Mouse (Mus musculus): Measurements from ENCODE around the gene Zfp872. TPM values are rescaled to one million over a fixed set of nuclear protein-coding genes. Genes with fewer than 3 reads are reported as not detected.
"Not testable (repeated sequence)": the region's sequence is repeated elsewhere in the genome, so short reads cannot be mapped to it uniquely, and the experiment has no call there.

Gene Zfp872
- total RNA-seq, 2 experiments from 2014 or later: not detected

DNA sequence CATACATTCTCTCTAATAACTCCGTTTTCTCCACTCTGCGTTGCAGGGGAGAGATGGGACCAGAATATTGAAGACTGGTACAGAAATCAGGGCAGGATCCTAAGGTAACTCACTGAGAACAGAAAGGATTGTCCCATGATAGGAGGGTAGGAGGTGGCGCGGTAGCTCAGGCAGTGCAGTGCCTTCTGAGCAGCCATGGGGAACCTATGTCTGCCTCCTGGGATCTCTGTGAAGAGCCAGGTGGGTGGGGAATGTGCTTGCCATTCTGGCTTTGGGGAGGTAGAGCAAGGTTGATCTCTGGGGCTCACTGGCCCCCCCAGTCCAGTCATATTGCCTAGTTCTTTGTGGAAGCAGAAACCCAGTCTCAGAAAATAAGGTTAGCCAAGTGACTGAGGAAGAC lies 20.1 kb upstream of the Zfp872 start:
- ATAC-seq (replicated peaks; ENCODE audit: poor library complexity): no peak

DNA sequence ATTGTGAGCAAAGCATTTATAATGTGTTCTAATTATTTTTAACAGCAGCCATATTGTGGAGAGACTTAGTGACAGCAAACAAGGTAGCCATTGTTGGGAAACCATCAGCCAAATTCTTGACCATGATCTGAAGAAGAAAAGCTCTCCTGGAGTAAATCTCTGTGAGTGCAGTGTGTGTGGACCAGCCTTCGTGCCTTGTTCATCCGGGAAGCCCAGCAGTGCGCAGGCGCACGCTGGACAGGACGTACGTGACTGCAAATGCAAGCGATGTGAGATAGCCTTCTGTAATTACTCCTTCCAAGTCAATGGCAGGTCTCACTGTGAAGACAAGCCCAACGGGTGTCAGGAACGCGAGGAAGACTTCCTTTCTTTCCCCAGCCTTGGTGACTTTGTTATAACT lies 18.6 kb upstream of the Zfp872 start:
- no peak for ATAC-seq (replicated peaks; ENCODE audit: poor library complexity)

DNA sequence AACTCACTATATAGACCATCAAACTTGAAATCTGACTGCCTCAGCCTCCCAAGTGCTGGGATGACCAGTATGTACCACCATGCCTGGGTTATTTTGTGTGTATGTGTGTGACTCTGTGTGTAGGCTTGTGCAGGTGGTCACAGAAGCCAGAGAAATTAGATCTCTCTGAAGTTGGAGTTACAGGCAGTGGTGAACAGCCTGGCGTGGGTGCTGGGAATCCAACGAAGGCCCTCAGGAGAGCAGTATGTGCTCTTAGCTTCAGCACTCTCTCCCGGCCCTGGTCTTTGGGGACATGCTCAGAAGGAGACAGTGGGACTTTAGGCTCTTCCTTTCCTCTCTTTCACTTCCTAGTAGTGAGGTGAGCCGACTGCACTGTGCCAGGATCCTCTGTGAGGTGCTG lies 15.6 kb upstream of the Zfp872 start:
- no peak for ATAC-seq (replicated peaks; ENCODE audit: poor library complexity)

- no peak for ATAC-seq (replicated peaks; ENCODE audit: poor library complexity)
Observed at GRCm38 (mm10) chr9:22196412-22196811, 8.5 kb downstream of the Zfp872 start.

GRCm38 (mm10) chr9:22213785-22214194 lies 25.9 kb downstream of the Zfp872 start:
- ATAC-seq (replicated peaks; ENCODE audit: poor library complexity): peak; percentile 55

- no peak for ATAC-seq (replicated peaks; ENCODE audit: poor library complexity)
Observed at GRCm38 (mm10) chr9:22214549-22214948, 26.7 kb downstream of the Zfp872 start.

DNA sequence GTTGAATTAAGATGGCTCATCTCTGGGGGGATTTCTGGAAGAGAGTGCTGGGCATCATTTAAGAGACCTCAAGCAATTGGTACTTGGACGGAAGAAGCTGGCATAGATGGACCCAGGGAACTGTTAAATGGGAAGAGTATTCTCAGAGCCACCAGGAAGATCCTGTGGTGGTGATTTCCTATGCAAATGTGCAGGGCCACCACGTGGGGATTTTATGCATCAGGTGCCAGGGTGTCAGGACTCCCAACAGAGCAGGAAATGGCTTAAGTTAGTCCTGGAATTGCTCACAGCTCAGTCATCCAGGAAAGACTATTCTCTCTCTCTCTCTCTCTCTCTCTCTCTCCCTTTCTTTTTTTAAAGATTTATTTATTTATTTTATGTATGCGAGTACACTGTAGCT lies 28.8 kb downstream of the Zfp872 start:
- ATAC-seq (replicated peaks; ENCODE audit: poor library complexity): no peak

DNA sequence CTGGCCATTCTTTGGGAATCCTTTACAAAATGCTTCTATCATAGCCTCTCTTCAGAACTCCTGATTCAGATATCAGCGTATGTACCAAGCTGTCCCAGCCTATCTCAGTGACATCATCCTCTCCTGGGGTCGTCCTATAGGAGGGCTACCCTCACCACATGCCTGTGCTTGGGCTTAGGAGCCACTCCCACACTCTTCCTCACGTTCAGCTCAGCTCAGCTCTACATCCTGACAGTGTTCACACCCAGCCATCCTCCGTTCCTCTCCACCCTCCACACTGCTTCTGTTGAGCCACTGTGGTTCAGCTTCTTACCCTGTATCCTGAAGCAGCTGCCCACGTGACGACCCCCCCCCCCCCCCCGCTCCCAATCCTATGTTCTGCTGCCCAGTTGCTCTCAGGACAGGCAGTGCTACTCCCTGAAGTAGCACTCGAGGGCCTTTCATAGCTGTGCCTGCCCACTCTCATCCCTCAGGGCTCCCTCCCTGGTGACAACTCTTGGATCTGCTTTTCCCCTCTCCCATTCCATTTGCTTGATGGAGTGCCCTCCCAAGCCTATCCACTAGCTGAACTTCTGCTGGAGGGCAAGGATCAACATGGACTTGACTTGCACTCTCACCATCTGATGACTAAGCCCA lies 30.1 kb downstream of the Zfp872 start:
- no peak for ATAC-seq (replicated peaks; ENCODE audit: poor library complexity)

GRCm38 (mm10) chr9:22224066-22224465 lies 36.2 kb downstream of the Zfp872 start:
- no peak for ATAC-seq (replicated peaks; ENCODE audit: poor library complexity)

DNA sequence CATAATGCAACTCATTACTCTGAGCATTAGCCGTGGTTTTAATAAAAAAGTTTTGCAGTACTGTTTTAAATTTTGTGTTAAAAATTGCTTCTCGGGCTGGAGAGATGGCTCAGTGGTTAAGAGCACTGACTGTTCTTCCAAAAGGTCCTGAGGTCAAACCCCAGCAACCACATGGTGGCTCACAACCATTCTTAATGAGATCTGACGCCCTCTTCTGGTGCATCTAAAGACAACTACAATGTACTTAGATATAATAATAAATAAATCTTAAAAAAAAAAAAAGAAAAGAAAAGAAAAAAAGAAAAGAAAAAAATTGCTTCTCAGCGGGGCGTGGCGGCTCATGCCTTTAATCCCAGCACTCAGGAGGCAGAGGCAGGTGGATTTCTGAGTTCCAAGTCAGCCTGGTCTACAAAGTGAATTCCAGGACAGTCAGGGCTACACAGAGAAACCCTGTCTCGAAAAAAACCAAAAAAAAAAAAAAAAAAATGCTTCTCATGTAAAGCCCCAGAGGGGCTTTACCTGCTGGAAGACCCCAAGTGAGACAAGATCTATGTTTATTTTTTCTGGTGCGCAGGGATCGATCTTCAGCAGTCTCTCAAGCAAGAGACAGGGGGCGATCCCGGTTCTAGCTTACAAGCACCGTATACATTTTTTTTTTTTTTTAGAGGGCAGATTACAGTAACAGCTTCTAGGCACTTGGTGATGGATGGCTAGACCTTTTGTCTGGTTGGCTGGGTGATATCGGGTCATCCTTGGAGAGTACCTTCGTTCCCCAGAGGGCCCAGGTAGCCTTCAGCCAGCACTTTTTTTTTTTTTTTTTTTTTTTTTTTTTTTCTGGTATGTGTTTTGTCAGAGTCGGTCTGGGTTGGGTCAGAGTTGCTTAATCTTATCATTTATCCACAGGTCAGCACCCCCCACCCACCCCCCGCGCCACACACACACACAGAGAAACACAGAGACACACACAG lies 36.9 kb downstream of the Zfp872 start:
- peak; percentile 63 for ATAC-seq (replicated peaks; ENCODE audit: poor library complexity)

- peak; percentile 93 for ATAC-seq (replicated peaks; ENCODE audit: poor library complexity)
Observed at GRCm38 (mm10) chr9:22225581-22226388, 37.9 kb downstream of the Zfp872 start, which contains the start of gene Zfp809. Gene Zfp809, plus strand, starts transcription at chr9:22225714.

- not testable (repeated sequence) for ATAC-seq (replicated peaks; ENCODE audit: poor library complexity)
Observed at GRCm38 (mm10) chr9:22226389-22226673, 38.4 kb downstream of the Zfp872 start.

DNA sequence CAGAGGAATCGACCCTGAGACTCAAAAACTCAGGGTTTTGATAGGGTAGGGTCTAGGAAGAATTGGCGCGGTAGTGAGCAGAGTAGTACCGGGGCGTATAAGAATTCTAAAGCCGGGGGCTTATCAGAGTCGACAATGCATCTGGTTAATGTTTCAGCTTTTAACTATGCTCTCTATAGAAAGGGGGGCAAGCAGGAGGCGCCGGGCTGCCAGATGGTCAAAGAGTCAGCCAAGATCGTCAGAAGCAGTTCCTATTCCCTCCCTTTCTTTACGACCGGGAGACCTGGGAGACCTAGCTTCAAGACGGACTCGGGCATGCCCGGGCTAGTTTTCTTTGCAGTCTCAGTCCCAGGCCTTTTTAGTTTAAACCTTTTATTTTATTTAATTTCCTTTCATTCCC lies 39.0 kb downstream of the Zfp872 start:
- no peak for ATAC-seq (replicated peaks; ENCODE audit: poor library complexity)

DNA sequence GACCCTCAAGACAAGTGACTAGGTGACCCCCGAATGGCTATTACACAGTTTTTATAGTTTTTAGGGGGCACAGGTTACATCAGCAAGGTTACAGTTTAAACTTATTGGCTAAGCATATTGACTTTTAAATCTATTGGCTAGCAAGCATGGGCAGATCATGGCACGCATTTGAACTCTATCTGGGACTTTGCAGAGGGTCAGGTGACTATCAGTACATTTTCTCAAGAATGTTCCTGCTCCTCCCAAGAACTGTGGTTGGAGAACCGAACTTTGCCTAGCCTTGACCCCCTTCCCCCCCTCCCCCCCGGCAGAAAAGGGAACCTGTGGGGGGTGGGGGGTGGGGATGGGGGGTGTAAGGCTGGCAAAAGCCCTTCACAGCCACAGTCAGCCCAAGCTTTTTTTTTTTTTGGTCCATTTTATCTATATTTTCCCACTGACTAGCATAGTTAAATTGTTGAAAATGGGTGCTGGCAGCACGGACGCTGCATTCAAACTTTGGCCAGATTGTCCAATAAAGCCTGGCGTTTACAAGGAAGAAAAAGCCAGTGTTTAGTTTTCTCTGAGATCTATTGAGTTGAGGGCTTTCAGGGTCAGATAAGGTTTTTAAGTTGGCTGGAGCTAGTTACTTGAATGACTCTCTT lies 41.6 kb downstream of the Zfp872 start:
- no peak for ATAC-seq (replicated peaks; ENCODE audit: poor library complexity)

GRCm38 (mm10) chr9:22230061-22230460 lies 42.2 kb downstream of the Zfp872 start:
- no peak for ATAC-seq (replicated peaks; ENCODE audit: poor library complexity)

DNA sequence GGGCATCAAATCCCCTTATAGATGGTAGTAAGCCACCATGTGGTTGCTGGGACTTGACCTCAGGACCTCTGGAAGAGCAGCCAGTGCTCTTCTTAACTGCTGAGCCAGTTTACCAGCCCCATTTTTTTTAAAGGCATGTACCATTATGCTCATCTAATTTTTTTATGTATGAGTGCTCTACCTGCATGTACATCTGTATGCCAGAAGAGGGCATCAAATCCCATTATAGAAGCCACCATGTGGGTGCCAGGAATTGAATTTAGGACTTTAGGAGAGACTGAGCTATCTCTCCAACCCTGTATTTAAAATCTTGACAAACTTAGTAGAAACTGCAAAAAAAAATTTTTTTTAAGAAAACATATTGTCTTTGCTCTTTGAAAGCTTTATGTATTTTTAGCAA lies 42.7 kb downstream of the Zfp872 start:
- ATAC-seq (replicated peaks; ENCODE audit: poor library complexity): peak; percentile 52; the same call in 1 of the 2 replicates

- no peak for ATAC-seq (replicated peaks; ENCODE audit: poor library complexity)
Observed at GRCm38 (mm10) chr9:22240001-22240400, 52.1 kb downstream of the Zfp872 start.

- no peak for ATAC-seq (replicated peaks; ENCODE audit: poor library complexity)
Observed at GRCm38 (mm10) chr9:22244242-22244641, 56.4 kb downstream of the Zfp872 start.
